Mouse (Mus musculus) intestine, embryonic 14.5 days (tissue): ENCODE measurements around the gene Slamf8. TPM values are rescaled to one million over a fixed set of nuclear protein-coding genes. Genes with fewer than 3 reads are reported as not detected.

ENCODE experiments used
- ATAC-seq: fragments of 200-750 bp; cut with Nextera tagmentation; replicated peaks from 2 replicates; pipeline ENCODE4 v1.8.0; 2017; ENCODE audit warnings: low read depth, moderate number of reproducible peaks, moderate TSS enrichment, moderate library complexity; ENCODE audit not compliant: low FRiP score, low TSS enrichment
- DNase-seq: peaks from one replicate; pipeline ENCODE4 v3.0.0-alpha.2; 2018; ENCODE audit warnings: low spot score
- H3K27ac ChIP-seq: fragments of 300-500 bp; sonication (generic); 2 replicates; pipeline ENCODE4 v1.5.1; 2014; ENCODE audit warnings: low read depth, mild to moderate bottlenecking, control low read depth
- H3K27me3 ChIP-seq: fragments of 300-500 bp; sonication (generic); replicated peaks from 2 replicates; pipeline ENCODE4 v1.6.1; 2014; ENCODE audit warnings: low read length, control low read depth; ENCODE audit not compliant: control insufficient read depth, insufficient read depth
- H3K36me3 ChIP-seq: fragments of 300-500 bp; sonication (generic); 2 replicates; pipeline ENCODE4 v1.6.1; 2014; ENCODE audit warnings: low read length, control low read depth; ENCODE audit not compliant: control insufficient read depth, insufficient read depth
- H3K4me1 ChIP-seq: fragments of 300-500 bp; sonication (generic); replicated peaks from 2 replicates; pipeline ENCODE4 v1.6.1; 2014; ENCODE audit warnings: low read length, control low read depth, mixed read lengths; ENCODE audit not compliant: control insufficient read depth, insufficient read depth
- H3K4me2 ChIP-seq: fragments of 300-500 bp; sonication (generic); 2 replicates; pipeline ENCODE4 v1.6.1; 2014; ENCODE audit warnings: low read length
- H3K4me3 ChIP-seq: fragments of 300-500 bp; sonication (generic); 2 replicates; pipeline ENCODE4 v1.5.1; 2014; ENCODE audit warnings: low read depth, low read length, control low read depth, mixed read lengths
- H3K9ac ChIP-seq: fragments of 300-500 bp; sonication (generic); 2 replicates; pipeline ENCODE4 v1.6.1; 2014; ENCODE audit warnings: mild to moderate bottlenecking, low read length
- H3K9me3 ChIP-seq: fragments of 300-500 bp; sonication (generic); 2 replicates; pipeline ENCODE4 v1.6.1; 2016; ENCODE audit warnings: low read length, control low read depth; ENCODE audit not compliant: control insufficient read depth
- WGBS: fragments of 180-500 bp; shearing (Covaris S2); extraction: QIAGEN DNeasy Blood & Tissue Kit; methylation state at CpG from one replicate; pipeline ENCODE4 v1.1.7; 2014; 5-methylcytosine and 5-hydroxymethylcytosine counted together
- polyA plus RNA-seq: library from polyadenylated mRNA; unstranded; fragments of >200 nt; fragmentation: Nextera tagmentation; extraction: Ambion mirVana; gene quantifications from 2 replicates; pipeline ENCODE4 v1.2.1, GENCODE M21; 2014

Gene Slamf8
- polyA plus RNA-seq, 1 experiment from 2014 or later = 0.28 TPM

DNA sequence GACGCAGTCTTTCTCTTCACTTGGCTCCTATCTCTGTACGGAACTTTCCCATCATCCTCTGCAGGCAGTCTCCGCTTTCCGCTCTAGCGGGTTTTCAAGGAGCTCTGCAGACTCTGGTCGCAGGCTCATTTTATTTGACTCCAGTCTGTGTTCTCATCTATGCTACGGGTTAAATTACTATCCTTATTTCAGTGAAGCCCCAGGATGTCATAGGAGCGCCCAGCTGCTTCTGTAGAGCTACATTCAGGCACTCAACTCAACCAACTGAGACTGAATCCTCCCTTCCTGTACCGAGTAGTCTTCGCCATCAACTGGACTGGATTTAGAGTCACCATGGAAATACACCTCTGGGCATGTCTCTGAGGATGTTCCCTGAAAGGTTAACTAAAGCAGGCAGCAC, 24.3 kb upstream of the Slamf8 start:
- 86% methylated on average over 10 of the region's 10 CpGs for WGBS
- Histone ChIP-seq H3K9ac (no peak overlapping the region), H3K4me3 (no peak overlapping the region), H3K27me3 (no peaks in the 10 kb centered on the region), H3K4me2 (no peak overlapping the region), H3K4me1 (0 out of 2 replicates have a peak, but pooled peaks cover 5% of the 10 kb centered on the region), H3K27ac (no peak overlapping the region), H3K9me3 (no peaks in the 10 kb centered on the region), H3K36me3 (no peaks in the 10 kb centered on the region)
- DNase-seq = no peak
- no peak for ATAC-seq

- no peak overlapping the region for H3K4me2 ChIP-seq
- H3K9me3 ChIP-seq = no peaks in the 10 kb centered on the region
- whole genome bisulfite sequencing = 67% methylated on average over 1 of the region's 1 CpGs
- no peak overlapping the region for H3K4me3 ChIP-seq
- DNase-seq = no peak
- H3K27ac ChIP-seq = no peak overlapping the region
- 0 out of 2 replicates have a peak, but pooled peaks cover 5% of the 10 kb centered on the region for H3K4me1 ChIP-seq
- H3K36me3 ChIP-seq = no peaks in the 10 kb centered on the region
- no peak overlapping the region for H3K9ac ChIP-seq
- no peak for ATAC-seq
- no peaks in the 10 kb centered on the region for H3K27me3 ChIP-seq
Measured at GRCm38 (mm10) chr1:172612745-172613144, 22.4 kb upstream of the Slamf8 start.

DNA sequence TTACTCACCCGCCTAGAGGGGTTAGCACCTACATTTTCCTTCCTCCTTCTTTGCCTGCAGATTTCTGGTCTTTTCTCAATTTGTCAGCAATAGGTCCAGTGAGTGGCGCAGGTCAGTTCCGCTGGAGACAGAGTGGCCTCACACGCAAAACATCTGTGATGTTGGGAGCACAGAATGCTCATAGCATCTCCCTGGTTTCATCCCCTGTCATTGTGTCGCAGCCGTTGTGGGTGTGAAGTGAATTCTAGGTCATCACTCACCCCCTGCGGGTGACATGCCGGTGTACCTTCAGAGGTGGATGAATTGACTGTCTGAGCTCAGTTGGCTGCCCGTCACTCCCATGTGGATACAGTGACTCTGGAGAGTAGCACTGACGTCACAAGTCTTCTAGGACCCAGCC, 20.9 kb upstream of the Slamf8 start:
- Histone ChIP-seq H3K9ac (no peak overlapping the region), H3K27me3 (no peaks in the 10 kb centered on the region), H3K4me2 (no peak overlapping the region), H3K4me3 (no peak overlapping the region), H3K9me3 (no peaks in the 10 kb centered on the region), H3K36me3 (no peaks in the 10 kb centered on the region), H3K4me1 (no peaks in the 10 kb centered on the region), H3K27ac (no peak overlapping the region)
- ATAC-seq (no peak), DNase-seq (no peak)
- WGBS = 76% methylated on average over 10 of the region's 10 CpGs

- no peaks in the 10 kb centered on the region for H3K36me3 ChIP-seq
- WGBS = 59% methylated on average over 1 of the region's 1 CpGs
- H3K4me2 ChIP-seq = no peak within 1 kb of the TSS
- H3K9ac ChIP-seq = no peak within 1 kb of the TSS
- H3K9me3 ChIP-seq = no peaks in the 10 kb centered on the region
- H3K4me3 ChIP-seq = no peak within 1 kb of the TSS
- H3K4me1 ChIP-seq = no peaks in the 10 kb centered on the region
- ATAC-seq (no peak), DNase-seq (no peak)
- H3K27ac ChIP-seq = no peak within 1 kb of the TSS
- H3K27me3 ChIP-seq = no peaks in the 10 kb centered on the region
Measured at GRCm38 (mm10) chr1:172602326-172602725, 12.0 kb upstream of the Slamf8 start, which contains the start of gene Fcrl6. TSS of gene Fcrl6 (minus strand) at chr1:172602551.

DNA sequence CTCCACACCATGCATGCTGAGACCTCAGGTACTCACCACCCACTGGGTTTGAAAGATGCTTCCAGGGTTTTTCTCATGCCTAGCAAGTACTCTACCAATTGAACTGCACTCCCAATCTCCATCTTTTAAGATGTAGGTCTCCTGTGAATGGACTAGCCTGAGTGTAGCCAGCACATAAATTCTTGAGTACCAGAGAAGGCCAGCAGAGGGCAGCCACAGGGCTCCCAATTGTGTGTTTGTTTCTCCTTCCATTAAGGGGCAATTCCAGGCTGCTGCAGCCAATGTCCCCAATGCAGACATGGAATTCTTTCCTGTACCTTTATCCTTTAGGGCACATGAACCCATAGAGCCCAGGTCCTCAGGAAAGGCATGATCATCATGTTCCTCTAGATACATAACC, 4.1 kb upstream of the Slamf8 start:
- H3K36me3 ChIP-seq = no peaks in the 10 kb centered on the region
- no peak overlapping the region for H3K4me2 ChIP-seq
- H3K27ac ChIP-seq = no peak overlapping the region
- no peak overlapping the region for H3K9ac ChIP-seq
- H3K4me3 ChIP-seq = no peak overlapping the region
- ATAC-seq = no peak
- no peaks in the 10 kb centered on the region for H3K4me1 ChIP-seq
- no peaks in the 10 kb centered on the region for H3K27me3 ChIP-seq
- no peaks in the 10 kb centered on the region for H3K9me3 ChIP-seq
- DNase-seq = peak; percentile 68

GRCm38 (mm10) chr1:172593956-172594355, 3.6 kb upstream of the Slamf8 start:
- ATAC-seq (no peak), DNase-seq (no peak)
- no peak overlapping the region for H3K9ac ChIP-seq
- no peak overlapping the region for H3K27ac ChIP-seq
- H3K36me3 ChIP-seq = no peaks in the 10 kb centered on the region
- 88% methylated on average over 2 of the region's 2 CpGs for WGBS
- no peak overlapping the region for H3K4me2 ChIP-seq
- no peaks in the 10 kb centered on the region for H3K9me3 ChIP-seq
- no peaks in the 10 kb centered on the region for H3K27me3 ChIP-seq
- H3K4me1 ChIP-seq = no peaks in the 10 kb centered on the region
- no peak overlapping the region for H3K4me3 ChIP-seq

DNA sequence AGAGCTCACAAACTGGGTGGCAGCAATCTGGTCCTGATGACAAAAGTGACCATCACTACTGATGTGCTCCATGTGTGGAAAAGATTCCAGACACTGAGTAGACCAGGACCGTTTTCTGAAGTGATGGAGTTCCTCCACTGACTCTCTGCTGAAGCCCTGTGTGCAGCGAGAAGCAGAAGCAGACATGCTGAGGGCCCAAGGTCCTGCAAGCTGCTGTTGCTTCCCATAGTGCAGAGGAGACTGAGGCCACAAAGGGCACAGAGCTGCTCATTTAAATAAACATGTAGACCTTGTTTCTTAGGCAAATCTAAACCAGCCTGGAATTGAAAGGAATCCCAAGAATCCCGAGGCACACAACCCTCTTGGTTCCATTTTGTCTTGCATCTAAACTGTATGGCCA, 3.0 kb upstream of the Slamf8 start:
- no peak for ATAC-seq
- no peak overlapping the region for H3K9ac ChIP-seq
- no peaks in the 10 kb centered on the region for H3K9me3 ChIP-seq
- no peak overlapping the region for H3K27ac ChIP-seq
- no peak for DNase-seq
- 60% methylated on average over 3 of the region's 3 CpGs for WGBS
- no peaks in the 10 kb centered on the region for H3K27me3 ChIP-seq
- H3K4me2 ChIP-seq = no peak overlapping the region
- no peak overlapping the region for H3K4me3 ChIP-seq
- H3K36me3 ChIP-seq = no peaks in the 10 kb centered on the region
- no peaks in the 10 kb centered on the region for H3K4me1 ChIP-seq

- Histone ChIP-seq H3K27me3 (no peaks in the 10 kb centered on the region), H3K9me3 (no peaks in the 10 kb centered on the region), H3K4me2 (no peak overlapping the region), H3K9ac (no peak overlapping the region), H3K4me3 (no peak overlapping the region), H3K36me3 (no peaks in the 10 kb centered on the region), H3K4me1 (no peaks in the 10 kb centered on the region), H3K27ac (no peak overlapping the region)
- 38% methylated on average over 26 of the region's 26 CpGs for WGBS
- DNase-seq (no peak), ATAC-seq (no peak)
Measured at GRCm38 (mm10) chr1:172585612-172586567, 4.5 kb downstream of the Slamf8 start.

DNA sequence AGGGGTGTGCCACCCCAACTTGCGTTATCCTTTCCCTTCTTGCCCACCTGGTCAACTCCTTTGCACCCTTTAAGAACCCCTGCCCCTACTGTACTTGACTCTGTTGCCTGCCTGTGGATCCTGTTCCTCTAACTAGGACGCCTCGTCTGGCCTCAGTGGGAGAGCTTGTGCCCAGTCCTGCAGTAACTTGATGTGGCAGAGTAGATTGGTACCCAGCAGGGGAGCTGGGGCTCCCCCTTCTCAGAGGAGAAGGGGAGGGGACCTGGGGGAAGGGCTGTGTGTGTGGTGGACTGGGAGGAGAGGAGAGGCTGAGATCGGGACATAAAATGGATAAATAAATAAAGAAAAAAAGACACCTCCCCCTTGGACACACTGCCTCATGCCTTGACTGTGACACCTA, 5.3 kb downstream of the Slamf8 start:
- no peak overlapping the region for H3K4me3 ChIP-seq
- no peak for ATAC-seq

More for the DNA sequence above, 5.3 kb downstream of the Slamf8 start:
- Histone ChIP-seq H3K27me3 (no peaks in the 10 kb centered on the region), H3K9ac (no peak overlapping the region), H3K9me3 (no peaks in the 10 kb centered on the region), H3K27ac (no peak overlapping the region), H3K4me2 (no peak overlapping the region), H3K36me3 (no peaks in the 10 kb centered on the region), H3K4me1 (no peaks in the 10 kb centered on the region)
- no peak for DNase-seq
- WGBS = 47% methylated on average over 4 of the region's 4 CpGs
